Mouse (Mus musculus) frontal cortex, postnatal 36 days (tissue): ENCODE data around the gene Ndrg2.
"Not testable (repeated sequence)": the region's sequence is repeated elsewhere in the genome, so short reads cannot be mapped to it uniquely, and the experiment has no call there.

Source experiments
- DNase-seq, 2 experiments: peaks; one replicate each; pipeline ENCODE4 v3.0.0; 2022; ENCODE audit warnings: low spot score in 2 of 2

The Ndrg2 gene

DNA sequence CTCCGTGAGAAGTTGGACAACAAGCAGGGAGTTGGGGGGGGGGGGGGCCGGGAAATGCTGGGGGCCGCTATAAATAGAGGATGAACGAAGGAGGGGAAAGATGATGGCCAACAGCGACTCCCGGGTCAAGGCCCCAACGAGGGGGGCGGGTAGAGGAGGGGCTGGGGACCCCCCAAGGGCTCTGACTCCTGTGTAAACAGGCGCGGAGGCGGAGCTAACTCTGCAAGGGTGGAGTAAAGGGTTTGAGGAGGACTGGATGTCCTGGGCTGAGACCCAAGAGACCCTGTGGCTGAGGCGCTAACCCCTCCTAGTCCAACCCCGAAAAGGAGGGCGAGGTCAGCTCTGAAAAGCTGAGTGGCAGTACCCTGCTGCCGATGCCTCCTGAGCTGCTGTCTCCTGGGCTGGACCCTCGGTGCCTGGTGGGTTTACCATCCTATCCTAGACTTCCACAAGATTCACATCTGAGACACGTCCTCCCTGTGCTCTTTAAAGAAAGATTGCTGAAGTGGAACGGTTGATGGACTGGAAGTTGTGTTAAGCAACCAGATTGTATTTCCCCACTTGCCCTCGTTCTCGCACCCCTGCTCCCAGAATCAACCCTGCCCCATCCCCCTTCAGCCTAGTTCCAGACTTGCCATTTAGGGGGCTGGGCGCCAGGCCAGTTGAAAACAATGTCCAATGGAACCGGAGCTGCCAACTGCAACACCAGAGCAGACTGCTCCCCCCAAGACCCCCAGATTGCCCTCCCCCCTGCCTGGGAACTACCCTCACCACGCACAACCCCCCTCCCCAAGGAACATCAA lies at the start of gene Ndrg2:
Gene Ndrg2, minus strand, starts transcription at position 199 of the 803 bp plus-strand sequence.
- peak; percentile 68 to 71 for DNase-seq

DNA sequence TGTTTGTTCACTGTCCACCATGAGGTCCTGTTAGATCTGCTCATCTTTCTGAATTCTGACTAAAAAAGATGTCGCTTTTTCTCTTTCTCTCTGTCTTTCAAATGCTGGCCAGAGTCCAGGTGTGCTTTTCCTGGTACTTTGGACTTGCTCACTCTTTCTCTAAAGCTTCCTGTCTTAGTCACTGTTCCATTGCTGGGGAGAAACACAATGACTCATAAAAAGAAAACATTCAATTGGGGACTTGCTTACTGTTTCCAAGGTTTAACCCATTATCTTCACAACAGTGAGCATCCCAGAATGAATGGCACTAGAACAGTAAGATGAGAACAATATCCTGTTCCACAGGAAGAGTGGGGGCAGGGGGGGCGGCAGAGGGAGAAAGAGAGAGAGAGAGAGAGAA lies 46.4 kb upstream of the Ndrg2 start:
- no peak for DNase-seq

DNA sequence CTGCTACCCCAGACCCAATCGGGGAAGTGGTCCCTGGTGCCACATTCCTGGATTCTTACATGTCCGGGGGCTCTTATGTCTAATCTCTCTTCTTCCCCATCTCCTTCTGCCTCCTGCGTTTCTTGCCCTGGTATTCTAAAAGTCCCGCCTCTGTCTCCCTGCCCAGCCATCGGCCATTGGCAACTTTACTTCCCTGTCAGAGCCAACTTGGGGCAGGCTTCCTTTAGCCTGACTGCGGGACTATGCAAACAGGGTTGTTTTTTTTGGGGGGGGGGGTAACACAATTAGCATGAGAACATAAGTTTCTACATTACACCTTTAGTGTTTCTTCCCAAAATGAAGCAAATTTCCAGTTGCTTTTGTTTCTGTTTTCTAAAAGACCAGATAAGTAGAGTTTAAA lies 29.4 kb upstream of the Ndrg2 start:
- no peak for DNase-seq

DNA sequence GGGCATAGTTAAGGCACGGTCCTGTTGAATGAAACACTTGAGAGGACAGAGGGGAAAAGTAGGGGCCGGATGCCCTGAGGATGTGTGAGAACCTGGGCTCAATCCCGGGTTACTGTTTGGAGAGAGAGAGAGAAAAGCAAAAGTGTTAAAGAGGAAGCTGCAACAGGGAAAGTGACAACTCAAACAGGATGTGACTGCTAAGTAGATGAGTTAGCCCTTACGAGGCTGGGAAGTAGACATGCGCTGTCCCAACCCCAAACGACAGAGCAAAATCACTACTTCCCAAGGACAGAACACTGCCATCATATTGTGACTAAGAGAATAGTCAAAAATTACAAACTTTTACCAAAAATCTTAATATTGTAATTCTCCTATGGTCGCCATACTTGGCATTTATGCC lies 28.3 kb upstream of the Ndrg2 start:
- no peak for DNase-seq

- no peak for DNase-seq
Observed at GRCm38 (mm10) chr14:51941577-51941976, 27.6 kb upstream of the Ndrg2 start.

- no peak for DNase-seq
Observed at GRCm38 (mm10) chr14:51940944-51941560, 27.1 kb upstream of the Ndrg2 start.

DNA sequence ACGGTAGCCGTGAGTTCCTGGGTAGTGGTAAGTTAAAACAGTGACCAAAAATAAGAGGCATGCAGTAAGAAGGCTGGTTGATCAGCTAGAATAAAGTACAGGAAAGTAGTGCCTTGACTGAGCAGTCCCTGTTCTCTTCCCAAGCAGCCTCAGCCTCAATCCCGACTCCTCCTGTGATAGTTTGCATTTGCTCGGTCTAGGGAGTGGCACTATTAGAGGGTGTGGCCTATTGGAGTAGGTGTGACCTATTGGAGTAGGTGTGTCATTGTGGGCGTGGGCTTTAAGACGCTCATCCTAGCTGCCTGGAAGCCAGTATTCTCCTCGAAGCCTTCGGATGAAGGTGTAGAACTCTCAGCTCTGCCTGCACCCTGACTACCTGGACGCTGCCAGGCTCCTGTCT lies 25.0 kb upstream of the Ndrg2 start:
- DNase-seq, result no peak

- no peak for DNase-seq
Observed at GRCm38 (mm10) chr14:51932092-51933020, 18.4 kb upstream of the Ndrg2 start.

DNA sequence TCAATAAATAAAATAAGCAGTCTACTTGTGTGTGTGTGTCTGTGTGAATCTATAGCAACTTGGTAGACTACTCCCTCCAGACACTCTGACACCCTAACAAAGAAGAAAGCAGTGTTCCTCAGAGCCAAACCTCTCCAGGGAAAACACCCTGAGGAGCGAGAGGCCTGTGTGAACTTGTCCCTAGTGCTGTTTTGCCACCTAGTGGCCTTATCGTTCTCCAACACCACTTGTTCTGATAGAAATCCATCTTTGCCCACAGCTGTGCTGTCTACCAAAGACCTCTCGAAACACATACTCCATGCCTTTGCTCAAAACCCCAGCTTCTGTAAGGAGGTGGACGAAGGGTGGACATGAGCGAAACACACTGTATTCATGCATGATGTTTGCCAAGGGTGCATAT lies 16.9 kb upstream of the Ndrg2 start:
- DNase-seq, result peak; percentile 57 to 74

GRCm38 (mm10) chr14:51929968-51930367 lies 16.0 kb upstream of the Ndrg2 start:
- DNase-seq, result no peak

GRCm38 (mm10) chr14:51929309-51929943 lies 15.5 kb upstream of the Ndrg2 start:
- peak; percentile 70 to 73 for DNase-seq

GRCm38 (mm10) chr14:51926930-51927329 lies 13.0 kb upstream of the Ndrg2 start:
- not testable (repeated sequence) for DNase-seq

DNA sequence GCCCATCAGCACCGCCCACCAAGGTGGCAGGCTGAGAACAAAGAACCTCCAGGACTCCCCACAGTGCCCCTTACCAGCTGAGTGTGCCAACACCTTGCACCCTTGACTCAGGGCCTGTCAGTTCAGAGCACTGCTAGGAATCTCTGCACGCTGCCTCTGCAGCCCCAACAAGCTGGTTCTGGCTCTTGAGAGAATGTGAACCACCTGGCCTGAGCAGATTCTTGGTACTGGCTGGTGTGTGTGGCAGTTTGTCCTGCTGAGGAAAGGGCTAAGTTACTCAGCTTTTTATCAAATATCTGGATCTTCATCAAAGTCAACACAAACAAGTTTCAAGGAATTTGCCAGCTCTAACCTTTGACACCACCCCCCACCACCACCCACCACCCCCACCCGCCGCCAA lies 9.5 kb upstream of the Ndrg2 start:
- DNase-seq, result no peak

- no peak for DNase-seq
Observed at GRCm38 (mm10) chr14:51922910-51923309, 9.0 kb upstream of the Ndrg2 start.

DNA sequence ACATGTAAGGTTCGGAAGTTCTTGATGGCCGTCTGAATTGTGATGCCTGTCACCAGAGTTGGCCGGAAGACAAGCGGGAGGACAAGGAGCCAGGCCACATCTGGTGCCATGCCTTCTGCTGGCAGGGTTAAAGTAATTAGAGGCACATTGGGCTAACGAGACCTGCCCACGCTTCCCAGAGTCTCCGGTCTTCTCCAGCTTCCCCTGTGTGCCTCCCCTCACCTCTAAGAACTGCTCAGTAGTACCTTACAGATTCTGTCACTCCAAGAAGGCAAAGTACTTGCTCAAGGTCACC lies 8.6 kb upstream of the Ndrg2 start, which contains the start of gene Rnase13:
Gene Rnase13, minus strand, starts transcription at position 203 of the 295 bp plus-strand sequence.
- no peak for DNase-seq

DNA sequence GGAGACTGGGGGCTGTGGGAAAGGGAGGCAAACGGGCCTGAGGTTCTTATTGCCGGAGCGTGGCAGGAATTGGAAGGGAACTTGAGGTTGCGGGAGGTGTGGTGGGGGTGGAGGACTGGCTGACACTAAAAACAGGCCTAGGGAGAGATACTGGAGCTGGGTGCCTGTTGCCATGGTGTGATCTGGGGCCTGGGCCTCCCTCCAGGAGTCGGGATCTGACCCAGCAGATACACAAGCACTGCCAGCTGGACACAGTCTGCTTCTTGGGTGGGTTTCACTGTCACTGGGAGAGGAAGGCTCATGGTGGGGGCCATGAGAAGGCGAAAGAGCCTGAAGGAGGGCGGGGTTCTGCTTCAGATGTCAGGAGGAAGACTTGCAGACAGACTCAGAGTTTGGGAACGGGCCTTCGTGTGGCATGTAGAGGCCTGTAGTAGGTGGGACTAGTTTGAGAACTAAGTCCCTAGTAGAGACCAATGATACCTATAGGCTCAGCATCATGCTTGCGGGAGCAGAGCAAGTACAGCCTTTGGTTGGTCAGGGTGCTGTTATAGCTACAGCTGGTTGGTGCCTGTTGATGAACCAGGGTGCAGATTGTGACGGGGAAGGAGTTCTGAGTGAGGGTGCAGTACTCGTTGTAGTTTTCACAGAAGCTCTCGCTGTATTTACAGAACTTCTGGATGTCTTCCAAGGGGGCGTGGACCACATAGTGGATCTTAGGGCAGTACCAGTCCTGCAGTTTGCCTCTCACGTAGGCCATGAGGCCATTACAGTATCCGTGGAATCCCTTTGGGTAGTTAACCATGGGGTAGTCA lies 8.0 kb upstream of the Ndrg2 start:
- DNase-seq, result peak; percentile 52 to 62

DNA sequence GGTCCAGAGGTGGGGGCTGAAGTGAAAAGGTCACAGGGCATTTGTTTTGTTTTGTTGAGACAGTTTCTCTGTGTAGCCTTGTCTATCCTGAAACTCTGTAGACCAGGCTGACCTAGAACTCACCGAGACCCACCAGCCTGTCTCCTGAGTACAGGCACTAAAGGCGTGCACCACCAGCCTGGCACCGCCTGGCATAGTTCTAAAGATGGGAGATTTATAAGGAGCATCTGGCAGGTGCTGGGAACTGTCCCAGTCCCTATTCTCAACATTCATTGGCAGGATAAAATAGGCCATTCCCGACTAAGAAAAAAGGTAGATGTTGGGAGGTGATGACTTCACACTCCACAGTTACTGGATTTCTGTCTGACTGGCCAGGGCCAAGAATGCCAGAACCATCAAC lies 5.0 kb upstream of the Ndrg2 start:
- DNase-seq, result no peak

DNA sequence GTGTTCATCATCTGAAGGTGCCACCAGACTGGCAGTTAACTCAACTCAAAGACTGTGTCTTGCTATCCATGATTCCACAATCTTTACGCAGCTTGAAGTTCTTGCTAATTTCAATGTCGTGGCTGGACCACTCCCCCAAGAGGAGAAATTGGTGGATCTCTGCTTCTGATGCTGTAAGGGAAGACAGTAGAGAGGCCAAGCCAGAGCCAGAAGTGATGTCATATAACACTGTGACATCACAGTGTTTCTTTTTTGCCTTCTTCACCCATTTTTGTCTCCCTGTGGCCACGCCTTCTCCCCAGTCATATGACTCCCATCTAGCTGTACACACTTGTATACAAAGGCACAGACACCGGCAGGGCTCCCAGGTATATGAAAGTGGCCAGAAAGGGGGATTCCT lies 4.2 kb upstream of the Ndrg2 start, which contains the start of gene Tppp2:
Gene Tppp2, plus strand, starts transcription at position 301 of the 400 bp plus-strand sequence.
- no peak for DNase-seq

- no peak for DNase-seq
Observed at GRCm38 (mm10) chr14:51916539-51916938, 2.6 kb upstream of the Ndrg2 start.

GRCm38 (mm10) chr14:51915030-51915429 lies 1.1 kb upstream of the Ndrg2 start:
- no peak for DNase-seq
